Mouse (Mus musculus) ES-Bruce4 (cell line): Measurements from ENCODE around the gene Enkd1. TPM values are rescaled to one million over a fixed set of nuclear protein-coding genes. Genes with fewer than 3 reads are reported as not detected.
A peak's percentile ranks its signal among the peaks of the same experiment; 100 is the strongest.

Experiments
- H3K27ac ChIP-seq: 2 replicates; pipeline ENCODE4 v1.5.1; 2012; ENCODE audit warnings: low read length, inconsistent platforms; ENCODE audit not compliant: insufficient read depth
- H3K27me3 ChIP-seq: 2 replicates; pipeline ENCODE4 v1.6.1; 2012; ENCODE audit warnings: mild to moderate bottlenecking, low read length, inconsistent platforms; ENCODE audit not compliant: control insufficient read depth, poor library complexity, insufficient read depth, severe bottlenecking
- H3K36me3 ChIP-seq: 2 replicates; pipeline ENCODE4 v1.6.1; 2012; ENCODE audit warnings: inconsistent platforms, mild to moderate bottlenecking, low read length, moderate library complexity; ENCODE audit not compliant: control insufficient read depth, poor library complexity, insufficient read depth, severe bottlenecking
- H3K4me1 ChIP-seq: one replicate; pipeline ENCODE4 v1.8.1; 2011; ENCODE audit warnings: low read length; ENCODE audit not compliant: control insufficient read depth, insufficient read depth
- H3K4me3 ChIP-seq: 2 replicates; pipeline ENCODE4 v1.5.1; 2011; ENCODE audit warnings: low read depth, mild to moderate bottlenecking, low read length
- H3K9ac ChIP-seq: 2 replicates; pipeline ENCODE4 v1.6.1; 2012; ENCODE audit warnings: low read depth, mild to moderate bottlenecking, inconsistent platforms; ENCODE audit not compliant: poor library complexity, severe bottlenecking
- H3K9me3 ChIP-seq: replicated peaks from 2 replicates; pipeline ENCODE4 v1.6.1; 2012; ENCODE audit warnings: mild to moderate bottlenecking, low read length, inconsistent platforms; ENCODE audit not compliant: control insufficient read depth, poor library complexity, insufficient read depth, severe bottlenecking
- CTCF ChIP-seq: IDR thresholded peaks from one replicate; pipeline ENCODE4 v1.8.1; 2011; ENCODE audit warnings: low read depth, low read length
- EP300 ChIP-seq: IDR thresholded peaks from 2 replicates; pipeline ENCODE4 v1.6.1; 2011; ENCODE audit warnings: low read depth, low read length; ENCODE audit not compliant: insufficient read depth
- POLR2A ChIP-seq: IDR thresholded peaks from one replicate; pipeline ENCODE4 v1.8.1; 2011; ENCODE audit warnings: low read length; ENCODE audit not compliant: insufficient read depth
- polyA plus RNA-seq: library from polyadenylated mRNA; stranded (reverse); fragments of >200 nt; gene quantifications from 2 replicates; pipeline ENCODE4 v1.2.4, GENCODE M21; 2011; ENCODE audit warnings: low read depth; ENCODE audit not compliant: missing spikeins, insufficient read depth, insufficient read length

Enkd1 gene
- polyA plus RNA-seq, 1 experiment = 18.6 TPM

DNA sequence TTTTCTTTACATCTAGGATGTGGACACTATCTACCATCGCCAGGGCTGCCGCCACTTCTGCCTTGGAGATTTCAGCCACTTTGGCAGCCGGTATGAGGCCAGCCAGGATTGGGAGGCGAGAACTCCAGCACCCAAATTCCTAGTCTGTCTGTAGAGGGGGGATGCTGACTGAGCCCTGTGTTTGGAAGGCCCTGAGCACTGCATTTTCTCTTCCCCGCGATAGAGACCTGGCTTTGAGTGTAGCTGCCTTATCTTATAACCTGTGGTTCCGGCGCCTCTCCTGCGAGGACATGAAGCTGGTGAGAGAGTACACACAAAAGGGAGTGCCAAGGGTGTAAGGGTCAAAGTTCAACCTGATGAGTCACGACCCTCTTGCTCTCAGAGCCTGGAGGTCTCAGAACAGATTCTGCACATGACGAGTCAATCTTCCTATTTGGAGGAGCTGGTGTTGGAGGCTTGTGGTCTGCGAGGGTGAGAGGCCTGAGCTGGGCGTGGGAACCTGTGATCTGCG lies 19.7 kb downstream of the Enkd1 start:
- TF ChIP-seq CTCF (no peak), POLR2A (no peak), EP300 (no peak)
- peaks cover 3% of the 10 kb centered on the region for H3K4me1 ChIP-seq
- no peaks in the 10 kb centered on the region for H3K27me3 ChIP-seq
- H3K36me3 ChIP-seq = 0 out of 2 replicates have a peak, but pooled peaks cover 2% of the 10 kb centered on the region
- no peaks in the 10 kb centered on the region for H3K9me3 ChIP-seq
- H3K27ac ChIP-seq = no peak overlapping the region
- H3K4me3 ChIP-seq = no peak overlapping the region
- peak overlapping the region; percentile 26; the same call in 1 of the 2 replicates for H3K9ac ChIP-seq

DNA sequence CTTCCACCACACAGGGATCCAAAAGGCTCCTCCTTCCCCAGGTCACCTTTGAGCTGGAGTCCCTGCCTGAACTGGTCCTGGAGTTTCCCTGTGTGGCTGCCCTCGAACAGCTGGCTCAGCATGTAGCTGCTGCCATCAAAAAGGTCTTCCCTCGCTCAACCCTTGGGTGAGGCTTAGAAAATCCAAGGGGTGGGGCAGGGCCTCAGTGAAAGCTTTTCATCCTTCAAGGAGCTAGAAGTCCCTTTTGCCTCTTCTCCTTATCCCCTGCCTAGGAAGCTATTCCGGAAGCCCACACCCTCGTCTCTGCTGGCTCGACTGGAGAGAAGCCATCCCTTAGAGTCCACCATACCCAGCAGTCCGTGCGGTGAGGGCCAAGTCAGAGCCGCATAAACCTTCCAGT lies 20.5 kb downstream of the Enkd1 start:
- Histone ChIP-seq H3K4me1 (peaks cover 3% of the 10 kb centered on the region), H3K36me3 (peaks cover 7% of the 10 kb centered on the region; the same call in 1 of the 2 replicates), H3K27ac (peak overlapping the region; percentile 0; the same call in 1 of the 2 replicates), H3K9me3 (no peaks in the 10 kb centered on the region), H3K9ac (peak overlapping the region; percentile 26; the same call in 1 of the 2 replicates), H3K27me3 (no peaks in the 10 kb centered on the region), H3K4me3 (peak overlapping the region; percentile 13; the same call in 1 of the 2 replicates)
- TF ChIP-seq POLR2A (no peak), EP300 (no peak), CTCF (no peak)

DNA sequence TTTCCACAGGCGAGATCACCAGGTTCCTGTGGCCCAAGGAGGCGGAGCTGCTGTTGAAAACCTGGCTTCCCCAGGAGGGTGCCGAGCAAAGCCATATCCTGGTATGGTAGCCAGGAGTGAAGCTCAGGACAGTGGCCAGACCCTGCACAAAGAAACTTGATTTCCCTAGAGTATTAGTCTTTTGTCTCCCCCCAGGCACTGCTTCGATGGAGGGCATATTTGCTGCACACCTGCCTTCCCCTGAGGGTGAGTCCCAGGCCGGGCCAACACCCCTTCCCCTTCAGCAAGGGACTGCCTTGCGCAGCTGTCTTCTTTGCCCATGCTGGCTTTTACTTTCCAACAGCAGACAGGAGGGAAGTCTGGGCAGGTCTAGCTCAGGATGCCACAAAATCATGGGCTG lies 21.5 kb downstream of the Enkd1 start:
- 0 out of 2 replicates have a peak overlapping the region, but pooled peaks have one; percentile 5 for H3K27ac ChIP-seq

DNA sequence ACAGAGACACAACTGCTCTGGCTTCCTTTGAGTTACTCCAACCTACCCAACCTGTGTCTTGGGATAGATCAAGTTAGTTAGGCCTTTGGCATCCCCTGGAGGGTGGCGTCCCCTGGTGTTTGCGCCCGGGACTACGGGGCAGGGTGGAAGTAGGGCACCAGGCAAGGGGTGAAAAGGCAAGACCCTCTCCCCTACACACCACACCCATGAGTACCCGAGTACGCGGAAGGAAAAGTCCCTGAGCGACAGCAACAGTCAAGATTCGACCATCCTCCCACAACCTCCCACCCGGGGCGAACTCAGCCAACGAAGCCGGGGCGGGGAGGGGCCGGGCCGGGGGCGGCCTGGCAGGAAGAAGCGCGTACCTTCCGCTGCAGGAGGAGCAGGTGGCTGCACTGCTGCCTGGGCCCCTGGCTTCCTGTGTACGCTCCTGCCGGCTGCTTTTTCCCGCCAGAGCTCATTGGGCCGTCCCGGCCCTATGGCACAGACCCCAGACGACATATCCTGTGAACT lies 22.2 kb downstream of the Enkd1 start, which contains the start of gene Carmil2:
Gene Carmil2, plus strand, starts transcription at position 479 of the 513 bp plus-strand sequence.
- Histone ChIP-seq H3K4me1 (peaks cover 3% of the 10 kb centered on the region), H3K27me3 (no peaks in the 10 kb centered on the region), H3K9ac (peak within 1 kb of the TSS; percentile 84), H3K4me3 (peak within 1 kb of the TSS; percentile 53), H3K36me3 (peaks cover 21% of the 10 kb centered on the region), H3K27ac (peak within 1 kb of the TSS; percentile 11; the same call in 1 of the 2 replicates), H3K9me3 (no peaks in the 10 kb centered on the region)
- TF ChIP-seq POLR2A = no peak
- peak; percentile 95 for TF ChIP-seq CTCF

More for the DNA sequence above, 21.5 kb downstream of the Enkd1 start:
- H3K9me3 ChIP-seq = no peaks in the 10 kb centered on the region
- no peak for TF ChIP-seq POLR2A
- no peak for TF ChIP-seq CTCF
- TF ChIP-seq EP300 = no peak
- peak overlapping the region; percentile 84 for H3K9ac ChIP-seq
- H3K4me1 ChIP-seq = peaks cover 3% of the 10 kb centered on the region
- H3K36me3 ChIP-seq = peaks cover 15% of the 10 kb centered on the region
- H3K4me3 ChIP-seq = peak overlapping the region; percentile 53
- no peaks in the 10 kb centered on the region for H3K27me3 ChIP-seq

DNA sequence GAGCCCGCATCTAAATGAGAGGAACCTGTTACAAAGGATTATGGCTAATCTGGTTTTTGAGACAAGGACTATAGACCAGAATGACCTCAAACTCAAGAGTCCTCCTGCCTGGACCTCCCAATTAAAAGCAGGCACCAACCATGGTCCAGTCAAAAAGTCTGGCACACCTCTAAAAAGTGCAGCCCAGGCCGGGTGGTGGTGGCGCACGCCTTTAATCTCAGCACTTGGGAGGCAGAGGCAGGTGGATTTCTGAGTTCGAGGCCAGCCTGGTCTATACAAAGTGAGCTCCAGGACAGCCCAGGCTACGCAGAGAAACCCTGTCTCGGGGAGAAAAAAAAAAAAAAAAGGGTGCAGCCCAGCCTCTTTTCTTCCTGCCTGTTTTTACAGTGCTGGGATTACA lies 22.7 kb downstream of the Enkd1 start:
- H3K27ac ChIP-seq = peak overlapping the region; percentile 0; the same call in 1 of the 2 replicates
- no peak for TF ChIP-seq CTCF
- no peak for TF ChIP-seq POLR2A
- TF ChIP-seq EP300 = no peak
- H3K36me3 ChIP-seq = peaks cover 26% of the 10 kb centered on the region
- H3K27me3 ChIP-seq = no peaks in the 10 kb centered on the region
- H3K4me1 ChIP-seq = peaks cover 3% of the 10 kb centered on the region
- no peaks in the 10 kb centered on the region for H3K9me3 ChIP-seq
- H3K9ac ChIP-seq = peak overlapping the region; percentile 84
- H3K4me3 ChIP-seq = no peak overlapping the region

DNA sequence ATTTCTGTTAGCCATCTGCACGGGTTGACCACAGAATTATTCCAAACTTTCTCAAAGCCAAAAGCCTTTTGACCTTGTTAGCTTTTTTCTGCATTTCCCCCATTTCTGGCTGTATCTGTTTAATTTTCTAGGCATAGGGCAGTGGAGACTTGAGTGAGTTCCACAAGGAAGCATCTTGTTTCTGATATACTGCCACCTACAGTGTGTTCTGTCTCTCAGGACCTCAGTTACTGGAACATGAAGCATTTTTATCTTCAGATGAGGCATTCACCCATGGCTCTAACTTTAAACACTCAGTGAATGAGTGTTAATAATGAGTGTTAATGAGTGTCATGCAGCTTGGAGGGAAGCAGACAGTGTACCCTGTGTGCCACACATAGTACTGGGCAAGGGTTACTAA lies 30.1 kb downstream of the Enkd1 start:
- Histone ChIP-seq H3K4me1 (no peaks in the 10 kb centered on the region), H3K4me3 (no peak overlapping the region), H3K9ac (no peak overlapping the region), H3K36me3 (peaks cover 82% of the 10 kb centered on the region), H3K27me3 (no peaks in the 10 kb centered on the region), H3K27ac (no peak overlapping the region), H3K9me3 (no peaks in the 10 kb centered on the region)
- TF ChIP-seq POLR2A = no peak
